Mouse (Mus musculus) right cerebral cortex, postnatal 10 days (tissue): ENCODE data around the gene Bap1.
A peak's percentile ranks its signal among the peaks of the same experiment; 100 is the strongest.

Source experiments
- DNase-seq, 2 experiments: peaks; one replicate each; pipeline ENCODE4 v3.0.0; 2021; ENCODE audit warnings: low spot score in 2 of 2

Bap1 gene

DNA sequence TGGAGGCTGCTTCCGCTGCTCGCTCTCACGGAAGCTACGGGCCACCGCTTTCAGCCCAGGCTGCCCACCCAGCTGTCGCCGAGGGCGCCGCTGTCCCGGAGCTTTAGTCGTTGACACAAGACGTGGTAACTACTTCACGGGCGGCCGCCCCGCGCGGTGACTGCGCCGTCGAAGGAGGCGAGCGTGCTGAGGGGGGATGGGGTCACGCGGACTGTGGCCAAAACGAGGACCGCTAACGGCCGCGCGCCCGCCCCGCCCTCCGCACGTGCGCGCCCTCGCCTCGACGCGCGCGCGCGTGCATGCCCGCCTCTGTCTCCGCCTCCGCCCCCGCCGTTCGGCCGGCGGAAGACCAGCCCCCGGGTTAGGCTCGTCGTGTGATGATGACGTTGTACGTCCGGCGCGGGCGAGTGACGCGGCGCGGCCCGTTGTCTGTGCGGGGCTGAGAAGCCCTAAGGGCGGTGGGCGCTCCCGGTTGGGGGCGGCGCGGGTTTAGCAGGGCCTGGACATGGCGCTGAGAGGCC is at the start of gene Bap1, which contains the start of gene Phf7:
Gene Bap1, plus strand, starts transcription at position 367 of the 521 bp plus-strand sequence.
Gene Phf7, minus strand, starts transcription at position 234 of the 521 bp plus-strand sequence.
- peak; percentile 97 to 98 for DNase-seq

DNA sequence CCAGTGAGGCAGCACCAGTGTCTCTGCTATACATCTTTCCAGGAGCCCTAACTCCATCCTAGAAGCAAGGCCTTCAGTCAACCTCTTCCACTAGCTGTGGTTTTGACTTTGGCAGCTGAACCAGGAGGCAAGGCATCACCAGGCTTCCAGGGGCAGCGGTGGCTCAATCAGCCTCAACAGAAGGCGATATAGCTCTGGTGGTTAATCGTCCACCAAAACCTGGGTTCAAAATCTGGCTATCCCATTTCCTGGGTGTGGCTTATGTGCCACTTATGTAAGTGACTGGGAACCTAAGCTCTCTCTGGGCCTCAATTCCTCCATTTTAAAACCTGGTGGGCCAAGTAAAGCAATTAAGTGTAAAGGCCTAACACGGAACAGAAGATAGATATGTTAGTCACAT is 46.4 kb upstream of the Bap1 start:
- DNase-seq = no peak

DNA sequence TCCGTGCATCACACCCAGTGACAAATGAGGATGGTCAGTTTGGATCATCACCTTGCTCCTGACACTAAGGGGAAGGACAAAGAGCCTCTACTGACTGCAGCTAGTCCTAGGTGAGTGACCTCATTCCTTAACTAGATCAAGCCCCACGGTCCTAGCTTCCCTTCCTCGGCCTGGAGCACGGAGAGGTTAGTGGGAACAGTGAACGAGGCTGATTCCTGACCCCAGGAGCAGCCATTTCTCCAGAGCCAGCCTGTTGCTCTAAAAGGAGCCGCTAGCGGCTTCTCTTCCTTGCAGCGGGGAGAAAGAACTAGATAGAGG is 46.0 kb upstream of the Bap1 start:
- no peak for DNase-seq

DNA sequence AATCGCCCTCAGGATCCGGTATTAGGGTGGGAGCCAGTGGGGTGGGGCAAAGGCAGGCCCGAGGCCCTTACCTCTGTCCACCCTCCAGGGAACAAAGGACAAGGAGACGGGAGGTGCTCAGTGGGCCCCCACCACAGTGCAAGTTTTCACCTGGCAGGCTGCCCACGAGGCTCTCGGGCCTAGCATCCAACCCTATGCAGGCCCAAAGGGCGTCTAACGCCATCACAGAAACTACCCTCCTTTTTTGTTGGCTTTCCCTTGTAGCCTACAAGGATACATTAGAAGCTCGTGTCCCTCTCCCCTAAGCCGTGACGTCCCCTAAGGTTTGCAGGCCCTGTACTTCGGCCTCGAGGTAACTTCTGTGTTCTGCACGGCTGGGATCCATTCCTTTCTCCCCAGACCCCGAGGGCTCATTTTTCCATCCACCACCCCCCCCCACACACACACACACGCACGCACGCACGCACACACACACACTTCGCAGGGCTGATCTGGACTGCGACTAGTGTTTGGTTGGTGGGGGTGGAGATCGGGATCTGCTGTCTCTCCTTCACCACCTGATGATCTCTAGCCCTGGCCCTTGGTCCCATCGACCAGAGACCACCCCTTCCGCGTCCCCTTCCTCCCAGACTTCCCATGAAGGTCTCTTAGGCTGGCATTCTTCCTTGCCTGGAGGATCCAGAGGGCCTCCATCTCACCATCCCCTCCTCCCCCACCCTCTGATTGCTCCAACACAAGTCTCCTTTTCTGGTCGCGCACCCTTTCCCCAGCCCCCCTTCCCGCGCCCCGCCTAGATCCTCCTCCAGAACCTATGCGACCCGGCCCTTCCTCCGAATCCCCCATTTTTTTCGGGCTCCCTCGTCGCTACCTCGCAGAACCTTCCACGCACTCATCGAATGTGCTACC is 45.4 kb upstream of the Bap1 start:
- DNase-seq = peak; percentile 64 to 72

DNA sequence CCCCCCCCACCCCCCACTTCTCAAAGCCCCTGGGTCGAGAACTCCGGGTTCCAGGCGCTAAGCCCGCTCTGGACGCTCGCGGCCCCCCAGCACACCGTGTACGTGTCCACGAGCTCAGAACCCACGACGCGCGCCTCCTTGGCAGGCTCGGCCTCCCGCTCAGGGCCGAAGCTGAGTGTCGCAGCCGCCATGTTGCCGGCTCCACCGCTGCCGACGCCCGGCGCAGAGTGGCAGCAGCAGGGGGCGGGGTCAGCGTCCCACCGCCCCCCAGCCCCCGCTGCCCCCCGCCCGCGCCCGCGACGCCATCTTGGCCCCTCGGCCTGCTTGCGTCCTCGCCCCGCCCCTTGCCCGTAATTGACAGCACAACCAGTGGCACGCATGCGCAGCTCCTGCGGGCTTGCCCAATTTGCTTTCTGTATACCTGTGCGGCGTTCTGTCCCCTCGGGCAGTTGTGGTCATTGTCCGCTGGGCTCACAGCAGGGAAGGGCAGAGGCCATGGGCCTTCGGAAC is 44.7 kb upstream of the Bap1 start:
- DNase-seq = peak; percentile 97 to 98

DNA sequence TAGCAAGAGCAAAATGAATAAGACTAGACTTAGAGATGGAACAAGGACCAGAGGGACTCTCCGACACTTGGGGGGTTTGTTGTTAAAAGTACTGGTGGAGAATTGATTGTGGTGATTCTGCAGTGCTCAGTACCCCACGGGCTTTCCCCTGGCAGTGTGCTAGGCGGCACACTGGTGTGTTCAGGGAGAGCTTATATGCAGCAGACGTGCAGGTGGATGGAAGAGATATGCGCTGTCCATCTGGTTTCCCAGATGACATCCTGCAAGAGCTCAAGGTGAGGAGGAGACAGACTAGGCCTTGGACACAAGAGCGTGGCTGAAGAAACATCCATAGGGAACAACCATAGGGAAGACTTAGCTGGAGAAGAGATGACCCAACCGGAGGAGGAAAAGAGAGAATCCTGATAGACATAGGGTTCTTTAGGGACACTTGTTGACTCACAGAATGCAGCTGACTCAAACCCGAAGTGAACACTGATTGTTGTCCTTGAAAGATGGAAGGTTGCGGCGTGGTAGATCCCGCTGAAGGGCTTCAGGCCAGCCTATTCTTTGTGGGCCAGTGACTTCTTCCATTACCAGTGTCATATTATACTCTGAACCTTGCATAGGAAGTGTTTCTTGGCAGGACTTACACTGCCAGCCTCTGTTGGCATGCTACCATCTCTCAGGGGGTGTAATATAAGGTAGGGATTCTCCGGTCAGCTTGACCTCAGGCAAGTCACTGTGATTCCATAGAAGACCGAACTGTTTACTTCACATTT is 44.0 kb upstream of the Bap1 start:
- peak in 1 of 2 experiments; percentile 51 for DNase-seq

DNA sequence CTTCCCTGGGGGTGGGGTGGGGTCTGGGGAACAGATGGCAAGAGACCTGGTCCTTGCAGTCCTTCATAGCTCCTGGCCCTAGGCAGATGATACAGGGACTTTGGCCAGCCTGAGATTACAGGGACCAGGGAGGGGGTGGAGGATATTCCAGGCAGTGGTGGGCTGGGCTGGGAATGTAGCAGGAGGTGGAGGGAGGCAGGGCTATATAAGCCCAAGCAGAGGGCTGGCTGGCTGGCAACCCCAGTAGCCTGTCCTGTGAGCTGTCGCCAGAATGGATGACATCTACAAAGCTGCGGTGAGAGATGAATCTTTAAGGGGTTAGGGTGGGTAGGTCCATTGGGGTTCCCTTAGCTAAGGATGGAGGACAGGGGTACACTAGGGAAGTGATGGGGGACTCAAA is 43.2 kb upstream of the Bap1 start, which contains the start of gene Tnnc1:
Gene Tnnc1, plus strand, starts transcription at position 229 of the 400 bp plus-strand sequence.
- DNase-seq = no peak

DNA sequence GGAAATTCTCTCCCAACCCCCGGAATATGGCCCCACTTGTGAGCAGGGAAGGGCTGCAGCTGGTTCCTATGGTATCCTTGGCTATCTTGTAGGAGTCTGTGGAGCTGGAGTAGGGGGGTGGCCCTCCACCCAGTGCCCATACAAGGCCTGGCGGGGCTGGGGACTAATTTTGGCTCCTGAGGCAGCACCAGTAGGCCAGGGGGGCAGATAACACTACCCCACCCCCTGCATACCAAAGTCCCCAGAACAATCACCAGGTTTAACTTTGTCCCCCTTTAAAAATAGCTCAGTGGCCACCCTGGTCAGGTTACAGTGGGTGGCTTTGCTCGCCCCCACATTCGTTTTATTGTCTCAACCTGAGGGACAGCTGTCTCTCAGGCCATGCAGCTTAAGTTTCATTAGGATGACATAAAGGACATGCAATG is 42.1 kb upstream of the Bap1 start:
- DNase-seq = no peak

DNA sequence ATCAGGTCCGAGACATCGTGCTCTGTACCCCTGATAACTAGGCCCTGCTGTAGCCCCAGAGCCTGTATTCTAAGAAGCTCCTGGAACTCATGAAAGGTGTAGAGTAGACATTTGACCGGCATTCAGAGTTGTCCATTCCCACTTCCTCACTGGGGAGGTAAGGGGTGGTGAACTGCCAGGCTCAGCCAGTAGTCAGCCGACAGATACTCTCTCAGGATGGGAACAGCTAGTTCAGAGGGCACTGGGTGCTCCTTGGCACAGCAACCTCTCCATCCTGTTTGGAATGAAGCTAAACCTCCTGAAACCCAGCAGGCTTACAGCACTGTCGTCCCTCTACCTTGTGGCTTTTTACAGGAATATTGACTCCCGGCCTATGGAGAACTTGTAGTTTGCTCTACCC is 39.4 kb upstream of the Bap1 start:
- no peak for DNase-seq

DNA sequence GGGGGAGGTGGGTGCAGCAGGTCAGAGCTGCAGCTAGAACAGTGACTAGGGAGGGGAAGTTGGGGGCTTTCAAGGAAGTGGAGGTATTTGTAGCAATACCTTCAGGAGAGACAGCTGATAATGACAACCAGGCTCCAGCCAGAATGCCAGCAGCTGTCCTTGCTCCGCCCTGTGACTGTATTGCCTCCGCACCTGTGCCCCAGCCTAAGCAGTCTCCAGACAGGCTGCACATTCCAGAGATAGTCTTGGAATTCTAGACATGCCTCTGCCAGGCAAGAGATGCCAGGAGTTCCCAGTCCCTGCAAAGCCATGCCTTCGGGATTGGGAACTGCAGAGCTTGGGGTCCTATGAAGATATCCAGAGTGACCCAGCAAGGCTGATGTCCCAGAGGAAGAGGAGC is 38.8 kb upstream of the Bap1 start:
- DNase-seq = no peak

DNA sequence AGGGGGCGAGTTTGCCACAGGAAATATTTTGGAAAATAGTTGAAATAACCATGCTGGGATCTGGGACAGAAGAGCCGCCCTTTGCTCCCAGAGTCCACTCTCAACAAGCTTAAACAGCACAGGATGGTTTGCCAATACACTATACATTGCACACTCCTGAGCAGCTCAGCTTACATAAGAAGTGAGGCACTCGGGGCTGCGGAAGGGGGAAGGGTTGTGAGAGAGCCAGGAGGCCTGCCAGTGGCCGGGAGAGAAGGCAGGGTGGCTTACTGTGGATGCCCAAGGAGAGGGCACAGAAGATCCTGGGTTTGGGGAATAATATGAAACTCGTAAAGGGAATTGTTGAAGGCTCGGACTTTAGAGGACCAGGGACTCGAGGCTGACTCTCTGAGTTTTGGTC is 37.4 kb upstream of the Bap1 start:
- no peak for DNase-seq

DNA sequence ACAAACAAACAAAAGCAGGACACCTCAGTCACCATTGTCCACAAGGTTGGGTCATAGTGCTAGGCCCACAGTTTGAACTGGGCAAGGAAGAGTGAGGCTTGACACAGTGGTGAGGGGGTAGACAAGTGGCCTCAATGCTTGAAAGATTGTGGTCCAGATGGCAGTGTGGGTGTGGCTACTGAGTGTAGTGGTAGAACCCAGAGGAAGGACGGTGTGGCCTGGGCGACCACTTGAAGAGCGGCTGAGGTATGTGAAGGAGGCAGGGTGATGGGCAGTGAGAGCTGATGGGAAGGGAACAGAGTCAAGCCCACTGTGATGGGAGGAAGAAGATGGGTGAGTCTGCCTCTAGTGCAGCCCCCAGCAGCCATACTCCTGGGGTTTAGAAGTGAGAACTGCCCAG is 36.6 kb upstream of the Bap1 start:
- no peak for DNase-seq

DNA sequence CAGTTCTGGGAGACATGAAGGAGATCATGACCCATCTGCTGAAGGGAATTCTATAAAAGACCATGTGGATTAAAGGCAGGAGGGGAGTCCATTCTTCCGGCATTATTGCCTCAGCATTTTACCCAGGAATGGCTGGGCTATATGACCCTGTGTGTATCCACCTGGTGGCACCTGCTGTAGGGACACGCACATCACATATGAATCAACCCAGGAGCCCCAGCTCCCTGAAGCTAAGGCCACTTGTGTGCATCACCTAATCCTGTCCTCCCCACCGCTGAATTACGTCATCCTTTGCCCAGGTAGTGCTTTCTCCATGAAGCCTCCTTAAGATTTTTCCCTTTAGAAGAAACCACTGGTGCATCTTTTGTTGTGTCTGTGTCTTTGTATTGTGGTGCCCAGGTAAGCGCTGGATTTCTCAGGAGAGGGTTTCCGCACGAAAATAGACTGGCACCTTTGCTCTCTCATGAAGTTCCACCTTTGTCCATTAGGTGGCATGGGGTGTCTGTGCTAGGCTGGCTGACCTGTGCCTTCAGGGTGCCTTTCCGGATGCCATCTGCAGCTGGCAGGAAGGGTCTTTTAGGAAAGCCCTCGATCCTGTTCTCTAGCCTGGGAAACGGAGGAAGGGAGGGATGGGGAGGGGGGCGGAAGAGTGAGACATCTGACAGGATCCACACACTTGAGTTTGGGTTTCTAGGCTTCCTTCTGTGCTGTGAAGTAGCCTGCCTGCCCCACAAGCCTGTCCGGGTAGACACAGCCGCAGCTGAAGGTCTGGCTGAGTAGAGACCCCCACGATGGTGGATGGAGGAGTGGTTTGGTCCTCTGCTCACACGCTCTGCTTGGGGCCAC is 35.9 kb upstream of the Bap1 start:
- peak; percentile 56 to 65 for DNase-seq

DNA sequence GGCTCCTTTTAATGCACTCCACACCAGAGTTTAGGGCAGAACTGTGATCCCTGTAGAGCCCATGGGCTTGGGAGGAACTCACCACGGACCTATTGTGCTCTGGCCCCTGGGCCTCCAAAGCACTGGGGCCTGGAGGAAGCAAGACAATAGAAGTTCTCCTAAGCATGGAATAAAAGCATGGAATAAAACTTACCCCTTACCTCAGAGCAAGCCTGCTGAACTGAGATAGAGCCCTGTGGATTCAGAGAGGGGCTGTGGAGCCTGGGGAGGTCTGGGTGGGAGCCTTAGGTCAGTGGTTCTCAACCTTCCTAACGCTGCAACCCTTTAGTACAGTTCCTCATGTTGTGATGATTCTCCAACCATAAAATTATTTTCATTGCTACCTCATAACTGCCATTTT is 34.4 kb upstream of the Bap1 start, which contains the start of gene Nisch:
Gene Nisch, minus strand, starts transcription at position 101 of the 400 bp plus-strand sequence.
- no peak for DNase-seq

DNA sequence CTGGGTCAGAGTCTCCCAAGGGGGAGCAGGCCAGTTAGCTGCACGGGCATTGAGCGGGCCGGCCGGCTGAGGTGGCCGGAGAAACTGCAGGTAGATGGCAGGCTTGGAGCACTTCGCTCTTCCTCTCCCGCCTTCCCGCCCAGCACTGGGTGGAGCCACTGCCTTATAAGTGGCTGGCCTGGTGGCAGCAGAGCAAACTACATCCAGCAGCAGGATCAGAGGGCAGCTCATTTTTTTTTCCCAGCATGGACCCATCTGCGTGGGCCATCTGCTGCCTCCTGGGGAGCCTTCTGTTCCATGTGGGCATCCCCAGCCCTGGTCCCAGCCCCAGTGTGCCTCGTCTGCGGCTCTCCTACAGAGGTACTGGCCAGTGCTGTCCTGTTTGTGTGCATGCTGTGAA is 33.6 kb upstream of the Bap1 start, which contains the start of gene Sema3g:
Gene Sema3g, plus strand, starts transcription at position 195 of the 400 bp plus-strand sequence.
- DNase-seq = no peak

DNA sequence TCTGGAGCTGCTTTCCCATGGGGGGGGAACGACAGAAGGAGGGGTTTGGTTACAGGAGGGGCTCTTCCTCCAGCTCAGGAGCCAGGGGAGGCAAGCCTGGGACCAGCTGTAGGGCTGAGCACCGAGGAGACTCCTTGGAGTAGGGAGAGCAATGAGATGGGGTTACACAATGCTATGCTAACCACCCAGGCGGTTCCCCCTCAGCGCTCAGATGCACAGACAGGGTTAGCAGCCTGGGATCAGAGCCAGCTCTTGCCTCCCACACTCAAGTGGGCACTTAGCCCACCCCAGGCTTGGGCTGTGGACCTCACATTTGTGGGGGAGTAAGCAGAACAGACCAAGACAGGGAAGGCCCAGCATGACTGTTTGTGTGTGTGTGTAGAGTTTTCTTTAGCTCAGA is 24.3 kb upstream of the Bap1 start:
- DNase-seq = peak; percentile 78 to 79

DNA sequence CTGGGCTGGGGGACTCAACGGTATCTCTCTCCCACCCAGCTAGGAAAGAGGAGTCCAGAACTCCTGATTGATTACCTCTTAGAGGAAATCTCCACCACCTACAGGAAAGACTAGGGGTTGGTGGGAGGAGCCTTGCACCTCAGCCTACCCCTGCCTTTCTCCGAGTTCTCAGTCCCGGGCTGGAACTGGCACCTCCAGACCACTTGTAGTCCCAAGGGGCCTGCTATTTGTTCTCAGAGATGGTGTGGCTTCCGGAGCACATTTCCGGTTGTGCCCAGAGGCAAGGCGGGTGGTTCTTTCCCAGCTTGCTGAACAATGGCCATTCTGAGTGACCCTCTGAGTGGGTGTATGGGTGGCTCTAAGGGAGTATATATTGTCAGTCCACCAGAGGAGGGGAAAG is 23.0 kb upstream of the Bap1 start:
- DNase-seq = no peak

DNA sequence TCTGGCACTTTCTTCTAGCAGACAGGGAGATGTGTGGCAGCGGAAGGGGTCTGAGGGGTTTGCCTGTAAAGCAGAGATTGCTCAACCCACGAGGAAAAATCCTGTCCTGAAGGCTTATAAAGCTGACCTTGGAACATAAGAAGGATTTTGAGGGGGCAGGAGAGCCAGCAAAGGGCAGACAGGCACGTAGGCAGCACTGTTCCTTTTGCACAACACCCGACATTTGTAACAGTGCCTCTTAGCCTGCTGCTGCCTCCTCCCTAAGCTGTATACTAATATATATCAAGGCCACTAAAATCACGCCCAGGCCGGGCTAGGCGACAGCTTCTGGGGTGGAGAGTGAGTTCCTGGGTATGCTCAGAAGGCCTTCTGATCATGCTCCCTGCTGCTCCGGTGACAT is 20.8 kb upstream of the Bap1 start:
- no peak for DNase-seq

DNA sequence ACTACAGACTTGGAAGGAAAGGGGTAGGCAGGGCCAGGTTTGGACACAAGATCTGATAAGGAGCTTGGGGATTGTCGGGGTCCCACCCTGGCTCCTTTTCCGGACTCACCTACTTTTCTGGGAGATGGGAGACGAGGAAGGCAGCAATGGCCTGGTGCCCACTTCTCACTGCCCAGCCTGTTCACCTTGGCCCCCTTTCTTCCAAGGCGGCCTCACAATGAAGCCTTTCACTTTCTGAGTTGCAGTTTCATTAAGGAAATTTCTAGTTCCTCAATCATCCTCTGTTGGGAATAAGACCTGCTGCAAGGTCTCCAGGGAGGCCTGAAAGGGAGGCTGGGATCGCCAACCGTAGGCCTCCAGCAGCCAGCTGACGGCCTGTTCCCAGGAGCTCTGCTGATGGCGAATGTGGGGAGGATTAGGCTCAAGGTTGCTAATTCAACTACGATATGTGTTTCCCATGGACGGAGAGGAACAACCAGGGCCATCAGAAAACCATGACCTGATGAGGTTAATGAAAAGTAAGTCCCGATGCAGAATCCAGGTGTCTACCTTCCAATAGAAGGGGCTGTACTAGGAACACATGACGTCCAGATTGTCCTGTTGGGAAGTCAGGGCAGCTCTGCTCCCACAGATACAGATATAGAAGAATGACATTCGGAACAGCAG is 18.7 kb upstream of the Bap1 start:
- no peak for DNase-seq

DNA sequence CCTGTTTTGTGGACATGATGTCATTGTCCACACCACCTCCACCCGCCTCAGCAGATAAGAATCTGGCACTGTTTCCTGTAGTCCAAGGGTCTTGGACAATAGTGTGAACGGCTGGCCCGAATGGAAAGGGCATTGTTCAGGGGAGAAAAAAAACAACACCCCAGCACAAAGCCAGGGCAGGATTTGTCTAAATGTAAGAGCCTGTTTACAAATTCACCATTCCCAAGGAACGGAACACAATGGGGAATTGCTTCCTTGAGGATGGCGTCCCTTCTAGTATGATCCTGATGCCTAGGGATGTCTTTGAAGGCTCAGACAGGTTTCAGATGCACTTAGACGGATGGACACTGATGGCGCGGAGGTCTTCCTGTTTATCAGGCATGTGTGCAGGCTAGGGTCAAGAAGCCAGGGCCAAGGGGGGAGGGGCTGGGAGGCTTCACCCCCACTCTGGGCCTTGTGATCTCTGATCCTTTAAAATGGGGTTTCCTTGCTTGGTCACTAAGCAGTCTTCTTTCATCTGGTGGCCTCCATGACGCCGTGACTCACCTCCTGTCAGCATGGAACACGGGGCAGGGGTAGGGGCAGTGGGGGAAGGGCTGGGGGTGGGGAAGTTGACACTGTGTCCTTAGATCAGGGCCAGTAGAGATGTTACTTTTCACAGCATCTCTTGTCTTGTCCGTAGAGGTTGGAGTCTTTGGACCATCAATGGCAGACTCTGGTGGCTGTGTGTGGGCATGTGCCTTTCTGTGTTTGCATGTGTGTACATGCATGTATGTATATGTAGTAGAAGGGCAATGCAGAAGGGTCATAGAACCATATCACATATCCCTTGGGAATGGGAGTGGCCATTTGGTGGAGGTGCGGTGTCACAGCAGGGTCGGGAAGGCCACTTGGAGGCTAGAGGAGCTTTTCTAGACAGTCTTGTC is 17.9 kb upstream of the Bap1 start:
- no peak for DNase-seq
